Mouse (Mus musculus): ENCODE data around the gene Heatr5a. TPM values are rescaled to one million over a fixed set of nuclear protein-coding genes. Genes with fewer than 3 reads are reported as not detected.

Heatr5a gene
- polyA plus RNA-seq, 1 experiment from 2014 or later, result 5.2 TPM

GRCm38 (mm10) chr12:51851155-51851554, 120.0 kb downstream of the Heatr5a start:
- H3K27ac ChIP-seq (ENCODE audit: low read length), result peak overlapping the region; percentile 97
- no peaks in the 10 kb centered on the region for H3K36me3 ChIP-seq (ENCODE audit: control insufficient read depth, insufficient read depth)
- peak; percentile 70 for ATAC-seq (ENCODE audit: low read depth)
- 29% methylated on average over 3 of the region's 3 CpGs for WGBS (ENCODE audit: insufficient replicate concordance)
- no peaks in the 10 kb centered on the region for H3K27me3 ChIP-seq (ENCODE audit: control insufficient read depth, insufficient read depth, low read depth, low read length)
- H3K9me3 ChIP-seq (replicated peaks; ENCODE audit: control insufficient read depth, low read length), result no peaks in the 10 kb centered on the region
- peak overlapping the region; percentile 67 for H3K9ac ChIP-seq (ENCODE audit: low read depth, low read length)
- peak overlapping the region; percentile 59 for H3K4me3 ChIP-seq (ENCODE audit: low read depth, low read length)
- H3K4me1 ChIP-seq (ENCODE audit: control insufficient read depth, low read depth, low read length), result peaks cover 30% of the 10 kb centered on the region
- H3K4me2 ChIP-seq (ENCODE audit: low read depth, low read length), result peak overlapping the region; percentile 60

GRCm38 (mm10) chr12:51850339-51850738, 120.8 kb downstream of the Heatr5a start:
- H3K4me2 ChIP-seq (ENCODE audit: low read depth, low read length), result peak overlapping the region; percentile 44

GRCm38 (mm10) chr12:51849902-51850301, 121.2 kb downstream of the Heatr5a start:
- Histone ChIP-seq H3K4me2 (ENCODE audit: low read depth, low read length) (peak overlapping the region; percentile 44), H3K36me3 (ENCODE audit: control insufficient read depth, insufficient read depth) (no peaks in the 10 kb centered on the region), H3K9ac (ENCODE audit: low read depth, low read length) (peak overlapping the region; percentile 44), H3K27me3 (ENCODE audit: control insufficient read depth, insufficient read depth, low read depth, low read length) (no peaks in the 10 kb centered on the region), H3K27ac (ENCODE audit: low read length) (peak overlapping the region; percentile 92), H3K4me3 (ENCODE audit: low read depth, low read length) (peak overlapping the region; percentile 32), H3K4me1 (ENCODE audit: control insufficient read depth, low read depth, low read length) (peaks cover 35% of the 10 kb centered on the region), H3K9me3 (replicated peaks; ENCODE audit: control insufficient read depth, low read length) (no peaks in the 10 kb centered on the region)
- 7% methylated on average over 2 of the region's 2 CpGs for WGBS (ENCODE audit: insufficient replicate concordance)
- ATAC-seq (ENCODE audit: low read depth), result peak; percentile 24

More at GRCm38 (mm10) chr12:51850339-51850738, 120.8 kb downstream of the Heatr5a start:
- Histone ChIP-seq H3K4me3 (ENCODE audit: low read depth, low read length) (peak overlapping the region; percentile 32), H3K4me1 (ENCODE audit: control insufficient read depth, low read depth, low read length) (peaks cover 32% of the 10 kb centered on the region), H3K27ac (ENCODE audit: low read length) (peak overlapping the region; percentile 92), H3K9ac (ENCODE audit: low read depth, low read length) (peak overlapping the region; percentile 44), H3K9me3 (replicated peaks; ENCODE audit: control insufficient read depth, low read length) (no peaks in the 10 kb centered on the region), H3K36me3 (ENCODE audit: control insufficient read depth, insufficient read depth) (no peaks in the 10 kb centered on the region), H3K27me3 (ENCODE audit: control insufficient read depth, insufficient read depth, low read depth, low read length) (no peaks in the 10 kb centered on the region)
- 29% methylated on average over 4 of the region's 4 CpGs for WGBS (ENCODE audit: insufficient replicate concordance)
- ATAC-seq (ENCODE audit: low read depth), result no peak

GRCm38 (mm10) chr12:51847953-51848680, 123.0 kb downstream of the Heatr5a start:
- Histone ChIP-seq H3K9ac (ENCODE audit: low read depth, low read length) (no peak overlapping the region), H3K27me3 (ENCODE audit: control insufficient read depth, insufficient read depth, low read depth, low read length) (no peaks in the 10 kb centered on the region), H3K4me2 (ENCODE audit: low read depth, low read length) (no peak overlapping the region), H3K4me3 (ENCODE audit: low read depth, low read length) (no peak overlapping the region), H3K36me3 (ENCODE audit: control insufficient read depth, insufficient read depth) (no peaks in the 10 kb centered on the region), H3K9me3 (replicated peaks; ENCODE audit: control insufficient read depth, low read length) (no peaks in the 10 kb centered on the region), H3K27ac (ENCODE audit: low read length) (no peak overlapping the region), H3K4me1 (ENCODE audit: control insufficient read depth, low read depth, low read length) (peaks cover 47% of the 10 kb centered on the region)
- no peak for ATAC-seq (ENCODE audit: low read depth)
- 76% methylated on average over 9 of the region's 9 CpGs for WGBS (ENCODE audit: insufficient replicate concordance)

- H3K9ac ChIP-seq (ENCODE audit: low read depth, low read length), result peak overlapping the region; percentile 49; the same call in 1 of the 2 replicates
These were observed 125.9 kb downstream of the Heatr5a start for GRCm38 (mm10) chr12:51845261-51845660.

GRCm38 (mm10) chr12:51844771-51845256, 126.3 kb downstream of the Heatr5a start:
- Histone ChIP-seq H3K4me3 (ENCODE audit: low read depth, low read length) (peak overlapping the region; percentile 74), H3K36me3 (ENCODE audit: control insufficient read depth, insufficient read depth) (no peaks in the 10 kb centered on the region), H3K9ac (ENCODE audit: low read depth, low read length) (peak overlapping the region; percentile 92), H3K4me2 (ENCODE audit: low read depth, low read length) (peak overlapping the region; percentile 78), H3K9me3 (replicated peaks; ENCODE audit: control insufficient read depth, low read length) (no peaks in the 10 kb centered on the region), H3K4me1 (ENCODE audit: control insufficient read depth, low read depth, low read length) (peaks cover 51% of the 10 kb centered on the region), H3K27me3 (ENCODE audit: control insufficient read depth, insufficient read depth, low read depth, low read length) (no peaks in the 10 kb centered on the region), H3K27ac (ENCODE audit: low read length) (peak overlapping the region; percentile 100)
- WGBS (ENCODE audit: insufficient replicate concordance), result under 1% methylated on average over 17 of the region's 17 CpGs
- ATAC-seq (ENCODE audit: low read depth), result peak; percentile 98

More at GRCm38 (mm10) chr12:51845261-51845660, 125.9 kb downstream of the Heatr5a start:
- Histone ChIP-seq H3K27ac (ENCODE audit: low read length) (peak overlapping the region; percentile 100), H3K4me3 (ENCODE audit: low read depth, low read length) (peak overlapping the region; percentile 74; the same call in 1 of the 2 replicates), H3K4me1 (ENCODE audit: control insufficient read depth, low read depth, low read length) (peaks cover 55% of the 10 kb centered on the region), H3K9me3 (replicated peaks; ENCODE audit: control insufficient read depth, low read length) (no peaks in the 10 kb centered on the region), H3K36me3 (ENCODE audit: control insufficient read depth, insufficient read depth) (no peaks in the 10 kb centered on the region), H3K27me3 (ENCODE audit: control insufficient read depth, insufficient read depth, low read depth, low read length) (no peaks in the 10 kb centered on the region), H3K4me2 (ENCODE audit: low read depth, low read length) (peak overlapping the region; percentile 48)
- 12% methylated on average over 1 of the region's 1 CpGs for WGBS (ENCODE audit: insufficient replicate concordance)
- peak; percentile 5; the same call in 1 of the 2 replicates for ATAC-seq (ENCODE audit: low read depth)

GRCm38 (mm10) chr12:51843576-51844520, 127.3 kb downstream of the Heatr5a start:
- ATAC-seq (ENCODE audit: low read depth), result no peak
- H3K36me3 ChIP-seq (ENCODE audit: control insufficient read depth, insufficient read depth), result no peaks in the 10 kb centered on the region
- peak overlapping the region; percentile 78 for H3K4me2 ChIP-seq (ENCODE audit: low read depth, low read length)
- peak overlapping the region; percentile 74 for H3K4me3 ChIP-seq (ENCODE audit: low read depth, low read length)
- peak overlapping the region; percentile 92 for H3K9ac ChIP-seq (ENCODE audit: low read depth, low read length)
- peaks cover 44% of the 10 kb centered on the region for H3K4me1 ChIP-seq (ENCODE audit: control insufficient read depth, low read depth, low read length)
- H3K27ac ChIP-seq (ENCODE audit: low read length), result peak overlapping the region; percentile 100
- 24% methylated on average over 15 of the region's 15 CpGs for WGBS (ENCODE audit: insufficient replicate concordance)
- no peaks in the 10 kb centered on the region for H3K27me3 ChIP-seq (ENCODE audit: control insufficient read depth, insufficient read depth, low read depth, low read length)
- H3K9me3 ChIP-seq (replicated peaks; ENCODE audit: control insufficient read depth, low read length), result no peaks in the 10 kb centered on the region

- Histone ChIP-seq H3K9ac (ENCODE audit: low read depth, low read length) (peak overlapping the region; percentile 53; the same call in 1 of the 2 replicates), H3K36me3 (ENCODE audit: control insufficient read depth, insufficient read depth) (no peaks in the 10 kb centered on the region), H3K4me3 (ENCODE audit: low read depth, low read length) (0 out of 2 replicates have a peak overlapping the region, but pooled peaks have one; percentile 14), H3K27me3 (ENCODE audit: control insufficient read depth, insufficient read depth, low read depth, low read length) (no peaks in the 10 kb centered on the region), H3K4me1 (ENCODE audit: control insufficient read depth, low read depth, low read length) (peaks cover 44% of the 10 kb centered on the region), H3K9me3 (replicated peaks; ENCODE audit: control insufficient read depth, low read length) (no peaks in the 10 kb centered on the region), H3K4me2 (ENCODE audit: low read depth, low read length) (peak overlapping the region; percentile 50), H3K27ac (ENCODE audit: low read length) (peak overlapping the region; percentile 94)
- ATAC-seq (ENCODE audit: low read depth), result peak; percentile 33
- WGBS (ENCODE audit: insufficient replicate concordance), result 37% methylated on average over 6 of the region's 6 CpGs
These were observed 128.8 kb downstream of the Heatr5a start for GRCm38 (mm10) chr12:51842081-51842864.

All from liver, embryonic 16.5 days (tissue).